Mouse (Mus musculus) intestine, embryonic 15.5 days (tissue): ENCODE data around the gene Krtap4-9. TPM values are rescaled to one million over a fixed set of nuclear protein-coding genes. Genes with fewer than 3 reads are reported as not detected.

Experiments
- polyA plus RNA-seq: library from polyadenylated mRNA; unstranded; fragments of >200 nt; fragmentation: Nextera tagmentation; extraction: Ambion mirVana; gene quantifications from 2 replicates; pipeline ENCODE4 v1.2.1, GENCODE M21; 2015

The Krtap4-9 gene
- polyA plus RNA-seq, 1 experiment from 2014 or later: not detected

Other genes starting within 250 kb of the Krtap4-9 start
- gene Krt40, start 242.0 kb upstream of the Krtap4-9 start, polyA plus RNA-seq: not detected in 2 replicates
- not detected in 2 replicates for gene Krtap3-3, start 234.3 kb upstream of the Krtap4-9 start, polyA plus RNA-seq
- gene Krtap3-2, start 228.3 kb upstream of the Krtap4-9 start, polyA plus RNA-seq: not detected in 2 replicates
- not detected in 2 replicates for gene Gm11939, start 225.7 kb upstream of the Krtap4-9 start, polyA plus RNA-seq
- 0.30 TPM in 1 of 2 replicates, not detected in the other for gene Krtap3-1, start 218.6 kb upstream of the Krtap4-9 start, polyA plus RNA-seq
- not detected in 2 replicates for gene Krtap1-5, start 204.2 kb upstream of the Krtap4-9 start, polyA plus RNA-seq
- gene Krtap1-4, start 201.5 kb upstream of the Krtap4-9 start, polyA plus RNA-seq: not detected in 2 replicates
- not detected in 2 replicates for gene Krtap1-3, start 193.9 kb upstream of the Krtap4-9 start, polyA plus RNA-seq
- not detected in 2 replicates for gene Krtap9-3, start 187.1 kb upstream of the Krtap4-9 start, polyA plus RNA-seq
- not detected in 2 replicates for gene Gm11938, start 181.9 kb upstream of the Krtap4-9 start, polyA plus RNA-seq
- not detected in 2 replicates for gene Gm11937, start 175.0 kb upstream of the Krtap4-9 start, polyA plus RNA-seq
- gene Krtap2-4, start 170.4 kb upstream of the Krtap4-9 start, polyA plus RNA-seq: not detected in 2 replicates
- not detected in 2 replicates for gene Gm11562, start 164.8 kb upstream of the Krtap4-9 start, polyA plus RNA-seq
- not detected in 2 replicates for gene Krtap4-1, start 157.0 kb upstream of the Krtap4-9 start, polyA plus RNA-seq
- gene Krtap4-2, start 150.1 kb upstream of the Krtap4-9 start, polyA plus RNA-seq: not detected in 2 replicates
- not detected in 2 replicates for gene Krtap4-7, start 141.1 kb upstream of the Krtap4-9 start, polyA plus RNA-seq
- gene Gm11555, start 135.0 kb upstream of the Krtap4-9 start, polyA plus RNA-seq: not detected in 2 replicates
- not detected in 2 replicates for gene Gm11563, start 126.2 kb upstream of the Krtap4-9 start, polyA plus RNA-seq
- gene Krtap4-6, start 119.2 kb upstream of the Krtap4-9 start, polyA plus RNA-seq: not detected in 2 replicates
- not detected in 2 replicates for gene Gm14190, start 94.5 kb upstream of the Krtap4-9 start, polyA plus RNA-seq
- not detected in 2 replicates for gene Gm14180, start 50.9 kb upstream of the Krtap4-9 start, polyA plus RNA-seq
- not detected in 2 replicates for gene Gm11595, start 12.3 kb upstream of the Krtap4-9 start, polyA plus RNA-seq
- not detected in 2 replicates for gene Krtap4-8, start 4.5 kb upstream of the Krtap4-9 start, polyA plus RNA-seq
- gene Gm11596, start 8.3 kb downstream of the Krtap4-9 start, polyA plus RNA-seq: not detected in 2 replicates
- gene Gm11569, start 13.7 kb downstream of the Krtap4-9 start, polyA plus RNA-seq: not detected in 2 replicates
- gene Gm11554, start 19.2 kb downstream of the Krtap4-9 start, polyA plus RNA-seq: not detected in 2 replicates
- not detected in 2 replicates for gene Krtap4-13, start 24.7 kb downstream of the Krtap4-9 start, polyA plus RNA-seq
- gene Gm11564, start 30.5 kb downstream of the Krtap4-9 start, polyA plus RNA-seq: not detected in 2 replicates
- not detected in 2 replicates for gene 2300003K06Rik, start 52.9 kb downstream of the Krtap4-9 start, polyA plus RNA-seq
- gene Krtap4-16, start 66.4 kb downstream of the Krtap4-9 start, polyA plus RNA-seq: not detected in 2 replicates
- not detected in 2 replicates for gene Gm11568, start 72.7 kb downstream of the Krtap4-9 start, polyA plus RNA-seq
- gene Gm11559, start 79.3 kb downstream of the Krtap4-9 start, polyA plus RNA-seq: not detected in 2 replicates
- gene Krtap9-1, start 88.2 kb downstream of the Krtap4-9 start, polyA plus RNA-seq: not detected in 2 replicates
- not detected in 2 replicates for gene Gm11567, start 94.0 kb downstream of the Krtap4-9 start, polyA plus RNA-seq
- gene Krtap31-1, start 122.7 kb downstream of the Krtap4-9 start, polyA plus RNA-seq: not detected in 2 replicates
- not detected in 2 replicates for gene Gm11565, start 129.6 kb downstream of the Krtap4-9 start, polyA plus RNA-seq
- not detected in 2 replicates for gene Krtap31-2, start 151.1 kb downstream of the Krtap4-9 start, polyA plus RNA-seq
- not detected in 2 replicates for gene Krtap9-5, start 163.3 kb downstream of the Krtap4-9 start, polyA plus RNA-seq
- gene Krtap29-1, start 193.9 kb downstream of the Krtap4-9 start, polyA plus RNA-seq: not detected in 2 replicates
- gene Krtap16-1, start 201.4 kb downstream of the Krtap4-9 start, polyA plus RNA-seq: not detected in 2 replicates
- 0.26 TPM in 1 of 2 replicates, not detected in the other for gene Krtap17-1, start 208.8 kb downstream of the Krtap4-9 start, polyA plus RNA-seq
- gene Krt33a, start 231.0 kb downstream of the Krtap4-9 start, polyA plus RNA-seq: not detected in 2 replicates
- gene Krt33b, start 244.7 kb downstream of the Krtap4-9 start, polyA plus RNA-seq: 0.09 TPM in 1 of 2 replicates, not detected in the other